Mouse (Mus musculus) embryonic stem cell, embryonic (primary cell): Measurements from ENCODE around the gene Gm17509.
"Not testable (repeated sequence)": the region's sequence is repeated elsewhere in the genome, so short reads cannot be mapped to it uniquely, and the experiment has no call there.

Experiments
- CTCF ChIA-PET, 4 experiments: fragments of 300-600 bp in 2 of 4; fragments of 350-600 bp in 2 of 4; sonication (Branson Sonifier 250); formaldehyde crosslinking; loops; one replicate each; lab custom pipeline; 2022; ENCODE audit warnings: inconsistent platforms in 2 of 4; lab: Charles Lee
- POLR2A ChIA-PET, 4 experiments: fragments of 300-600 bp in 2 of 4; fragments of 350-600 bp in 2 of 4; sonication (Branson Sonifier 250); formaldehyde crosslinking; loops; one replicate each; lab custom pipeline; 2022; ENCODE audit warnings: antibody characterized with exemption in 4 of 4, inconsistent platforms in 1 of 4; lab: Charles Lee

Gm17509 gene

DNA sequence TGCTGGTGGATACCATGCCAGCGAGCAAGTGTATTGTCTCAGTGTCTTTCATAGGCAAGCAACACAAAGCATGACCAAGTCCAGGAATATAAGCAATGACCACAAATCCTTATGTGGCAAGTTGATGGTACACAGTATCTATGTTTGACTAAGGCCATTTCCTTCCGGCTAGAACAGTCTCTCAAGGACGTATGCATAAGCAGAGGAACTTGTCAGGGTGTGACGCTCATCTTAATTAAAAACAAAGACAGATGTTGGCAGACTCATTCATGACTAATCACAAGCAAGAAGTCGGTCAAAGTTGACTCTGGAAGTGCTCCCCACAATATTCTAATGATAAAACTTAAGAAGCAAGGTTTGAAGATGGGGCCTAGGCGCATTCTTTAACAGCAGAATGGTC lies 37.6 kb downstream of the Gm17509 start:
- CTCF ChIA-PET, result no interaction called here
- POLR2A ChIA-PET, result no interaction called here

DNA sequence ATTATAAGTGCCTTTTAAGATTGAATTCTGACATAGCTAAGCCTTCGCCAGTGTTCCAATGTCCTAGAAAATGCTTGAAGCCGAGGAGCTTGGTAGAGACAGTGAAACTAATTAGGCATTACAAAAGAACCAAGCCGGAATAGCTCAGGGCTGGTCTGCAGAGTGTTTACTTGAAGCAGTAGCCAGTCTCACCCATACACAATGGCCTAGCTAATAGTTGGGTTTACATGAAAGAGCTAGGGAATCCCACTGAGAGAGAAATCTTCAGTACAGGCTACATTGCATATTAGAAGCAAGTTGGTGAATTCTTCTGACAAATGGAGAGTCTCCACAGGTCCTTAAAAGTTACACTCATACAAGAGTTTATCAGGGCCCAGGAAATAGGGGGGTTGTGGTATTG lies 40.0 kb downstream of the Gm17509 start:
- POLR2A ChIA-PET, result not testable (repeated sequence)
- CTCF ChIA-PET, result interaction anchor here in 1 of 4 experiments (0.7 kb wide), 1 partner anchor 16 kb away, joined by 5 read pairs; no protein-coding TSS in a partner anchor
